Mouse (Mus musculus): ENCODE data around the gene Raf1. TPM values are rescaled to one million over a fixed set of nuclear protein-coding genes. Genes with fewer than 3 reads are reported as not detected.

Raf1 gene
- total RNA-seq (2023): 100 to 1,000 TPM; 155 to 158 TPM

GRCm38 (mm10) chr6:115676452-115677128 lies at the start of gene Raf1:
TSS of gene Raf1 (minus strand) at chr6:115676635.

GRCm38 (mm10) chr6:115601715-115602523 lies 74.5 kb downstream of the Raf1 start, which contains the start of gene Mkrn2:
TSS of gene Mkrn2 (plus strand) at chr6:115601902.

GRCm38 (mm10) chr6:115592458-115592857 lies 84.0 kb downstream of the Raf1 start, which contains the start of gene Mkrn2os:
TSS of gene Mkrn2os (minus strand) at chr6:115592576.

Other genes with a start within 250 kb of the Raf1 start
- 10 to 100 TPM; 10.2 to 12.5 TPM for gene Tsen2, start 132.0 kb downstream of the Raf1 start, total RNA-seq (2023)
- not detected for gene Mkrn2os, start 84.1 kb downstream of the Raf1 start, total RNA-seq (2023)
- 10 to 100 TPM; 38.1 to 45.5 TPM for gene Mkrn2, start 74.7 kb downstream of the Raf1 start, total RNA-seq (2023)
- under 1 TPM in 1 of 2 experiments, not detected in 1; 0.44 TPM for gene Tmem40, start 85.8 kb upstream of the Raf1 start, total RNA-seq (2023)
- gene Cand2, start 97.9 kb upstream of the Raf1 start, total RNA-seq (2023): 1 to 10 TPM; 6.5 to 8.5 TPM
- gene Rpl32, start 132.1 kb upstream of the Raf1 start, total RNA-seq (2023): 1,000 to 10,000 TPM; 3,185 to 3,320 TPM
- gene Efcab12, start 161.8 kb upstream of the Raf1 start, total RNA-seq (2023): 1 to 10 TPM in 1 of 2 experiments, under 1 TPM in 1; 0.99 to 1.2 TPM
- gene Mbd4, start 176.7 kb upstream of the Raf1 start, total RNA-seq (2023): 1 to 10 TPM; 7.9 to 8.5 TPM
- gene Ift122, start 176.8 kb upstream of the Raf1 start, total RNA-seq (2023): 1 to 10 TPM; 3.0 to 3.3 TPM

All from T-cell, adult 66 days (primary cell).